Mouse (Mus musculus) hindbrain, embryonic 16.5 days (tissue): ENCODE data around the gene Ssbp3. TPM values are rescaled to one million over a fixed set of nuclear protein-coding genes. Genes with fewer than 3 reads are reported as not detected.

ENCODE experiments used
- ATAC-seq: fragments of 200-750 bp; cut with Nextera tagmentation; 2 replicates; pipeline ENCODE4 v1.8.0; 2017; ENCODE audit warnings: moderate TSS enrichment, moderate library complexity
- H3K27ac ChIP-seq: fragments of 300-500 bp; sonication (generic); 2 replicates; pipeline ENCODE4 v1.5.1; 2014; ENCODE audit warnings: low read depth, mild to moderate bottlenecking, control low read depth, low read length, moderate library complexity
- H3K27me3 ChIP-seq: fragments of 300-500 bp; sonication (generic); replicated peaks from 2 replicates; pipeline ENCODE4 v1.6.1; 2014; ENCODE audit warnings: low read length; ENCODE audit not compliant: control insufficient read depth, insufficient read depth
- H3K36me3 ChIP-seq: fragments of 300-500 bp; sonication (generic); 2 replicates; pipeline ENCODE4 v1.6.1; 2014; ENCODE audit warnings: mild to moderate bottlenecking, low read length, moderate library complexity, mixed read lengths; ENCODE audit not compliant: control insufficient read depth, insufficient read depth
- H3K4me1 ChIP-seq: fragments of 300-500 bp; sonication (generic); 2 replicates; pipeline ENCODE4 v1.6.1; 2014; ENCODE audit warnings: low read depth, low read length; ENCODE audit not compliant: control insufficient read depth, insufficient read depth
- H3K4me2 ChIP-seq: fragments of 300-500 bp; sonication (generic); 2 replicates; pipeline ENCODE4 v1.6.1; 2014; ENCODE audit warnings: mild to moderate bottlenecking, low read length, control low read depth, moderate library complexity
- H3K4me3 ChIP-seq: fragments of 300-500 bp; sonication (generic); 2 replicates; pipeline ENCODE4 v1.5.1; 2014; ENCODE audit warnings: mild to moderate bottlenecking, low read length, control low read depth, moderate library complexity
- H3K9ac ChIP-seq: fragments of 300-500 bp; sonication (generic); 2 replicates; pipeline ENCODE4 v1.6.1; 2014; ENCODE audit warnings: low read depth, mild to moderate bottlenecking, control low read depth, low read length, moderate library complexity
- H3K9me3 ChIP-seq: fragments of 300-500 bp; sonication (generic); 2 replicates; pipeline ENCODE4 v1.6.1; 2014; ENCODE audit warnings: mild to moderate bottlenecking, low read length, moderate library complexity; ENCODE audit not compliant: control insufficient read depth
- WGBS: fragments of 180-500 bp; shearing (Covaris S2); extraction: QIAGEN DNeasy Blood & Tissue Kit; methylation state at CpG from one replicate; pipeline ENCODE4 v1.1.7; 2014; 5-methylcytosine and 5-hydroxymethylcytosine counted together
- polyA plus RNA-seq: library from polyadenylated mRNA; unstranded; fragments of >200 nt; fragmentation: Nextera tagmentation; extraction: Ambion mirVana; gene quantifications from 2 replicates; pipeline ENCODE4 v1.2.1, GENCODE M21; 2015

The Ssbp3 gene
- polyA plus RNA-seq, 1 experiment from 2014 or later: 82.9 TPM

GRCm38 (mm10) chr4:107084858-107085257, 174.4 kb downstream of the Ssbp3 start:
- H3K4me1 ChIP-seq: peaks cover 13% of the 10 kb centered on the region
- no peaks in the 10 kb centered on the region for H3K9me3 ChIP-seq
- H3K4me3 ChIP-seq: no peak overlapping the region
- ATAC-seq: peak; percentile 96
- no peaks in the 10 kb centered on the region for H3K27me3 ChIP-seq
- 0 out of 2 replicates have a peak overlapping the region, but pooled peaks have one; percentile 14 for H3K9ac ChIP-seq
- H3K27ac ChIP-seq: peak overlapping the region; percentile 72
- 4% methylated on average over 6 of the region's 6 CpGs for WGBS
- no peaks in the 10 kb centered on the region for H3K36me3 ChIP-seq
- H3K4me2 ChIP-seq: no peak overlapping the region

- WGBS: 84% methylated on average over 14 of the region's 14 CpGs
- Histone ChIP-seq H3K27ac (no peak overlapping the region), H3K4me3 (no peak overlapping the region), H3K4me1 (peaks cover 8% of the 10 kb centered on the region), H3K9ac (no peak overlapping the region), H3K36me3 (no peaks in the 10 kb centered on the region), H3K4me2 (no peak overlapping the region), H3K9me3 (no peaks in the 10 kb centered on the region), H3K27me3 (no peaks in the 10 kb centered on the region)
- no peak for ATAC-seq
Measured at GRCm38 (mm10) chr4:107091696-107092095, 181.2 kb downstream of the Ssbp3 start.

GRCm38 (mm10) chr4:107094484-107095187, 184.1 kb downstream of the Ssbp3 start:
- Histone ChIP-seq H3K27ac (no peak overlapping the region), H3K4me2 (no peak overlapping the region), H3K4me3 (no peak overlapping the region), H3K4me1 (peaks cover 14% of the 10 kb centered on the region), H3K9me3 (no peaks in the 10 kb centered on the region), H3K9ac (no peak overlapping the region), H3K36me3 (no peaks in the 10 kb centered on the region), H3K27me3 (no peaks in the 10 kb centered on the region)
- no peak for ATAC-seq
- 84% methylated on average over 16 of the region's 16 CpGs for WGBS

GRCm38 (mm10) chr4:107096043-107096442, 185.5 kb downstream of the Ssbp3 start:
- Histone ChIP-seq H3K36me3 (no peaks in the 10 kb centered on the region), H3K9me3 (no peaks in the 10 kb centered on the region), H3K27me3 (no peaks in the 10 kb centered on the region), H3K4me2 (no peak overlapping the region), H3K4me1 (peaks cover 14% of the 10 kb centered on the region), H3K9ac (no peak overlapping the region), H3K4me3 (no peak overlapping the region), H3K27ac (peak overlapping the region; percentile 5; the same call in 1 of the 2 replicates)
- 26% methylated on average over 6 of the region's 6 CpGs for WGBS
- ATAC-seq: no peak

GRCm38 (mm10) chr4:107096841-107097373, 186.4 kb downstream of the Ssbp3 start, which contains the start of gene Cdcp2:
Cdcp2 (plus strand) TSS chr4:107096891.
- Histone ChIP-seq H3K4me2 (no peak within 1 kb of the TSS), H3K27me3 (no peaks in the 10 kb centered on the region), H3K4me3 (no peak within 1 kb of the TSS), H3K36me3 (no peaks in the 10 kb centered on the region), H3K27ac (peak within 1 kb of the TSS; percentile 6; the same call in 1 of the 2 replicates), H3K4me1 (peaks cover 14% of the 10 kb centered on the region), H3K9me3 (no peaks in the 10 kb centered on the region), H3K9ac (peak within 1 kb of the TSS; percentile 30; the same call in 1 of the 2 replicates)
- WGBS: 29% methylated on average over 16 of the region's 16 CpGs
- no peak for ATAC-seq

- peaks cover 14% of the 10 kb centered on the region for H3K4me1 ChIP-seq
- no peak overlapping the region for H3K4me2 ChIP-seq
- no peak overlapping the region for H3K9ac ChIP-seq
- 64% methylated on average over 15 of the region's 15 CpGs for WGBS
- no peaks in the 10 kb centered on the region for H3K27me3 ChIP-seq
- H3K36me3 ChIP-seq: no peaks in the 10 kb centered on the region
- H3K9me3 ChIP-seq: no peaks in the 10 kb centered on the region
- no peak overlapping the region for H3K27ac ChIP-seq
- no peak for ATAC-seq
- no peak overlapping the region for H3K4me3 ChIP-seq
Measured at GRCm38 (mm10) chr4:107097871-107098270, 187.4 kb downstream of the Ssbp3 start.

- Histone ChIP-seq H3K4me3 (no peak overlapping the region), H3K36me3 (no peaks in the 10 kb centered on the region), H3K4me2 (no peak overlapping the region), H3K27ac (no peak overlapping the region), H3K4me1 (peaks cover 14% of the 10 kb centered on the region), H3K9me3 (no peaks in the 10 kb centered on the region), H3K9ac (no peak overlapping the region), H3K27me3 (no peaks in the 10 kb centered on the region)
- no peak for ATAC-seq
- WGBS: 64% methylated on average over 10 of the region's 10 CpGs
Measured at GRCm38 (mm10) chr4:107098375-107098774, 187.9 kb downstream of the Ssbp3 start.

GRCm38 (mm10) chr4:107098791-107099525, 188.5 kb downstream of the Ssbp3 start:
- no peak overlapping the region for H3K4me2 ChIP-seq
- no peak for ATAC-seq
- WGBS: 66% methylated on average over 17 of the region's 17 CpGs

More at GRCm38 (mm10) chr4:107098791-107099525, 188.5 kb downstream of the Ssbp3 start:
- Histone ChIP-seq H3K27ac (no peak overlapping the region), H3K4me3 (no peak overlapping the region), H3K36me3 (no peaks in the 10 kb centered on the region), H3K9ac (no peak overlapping the region), H3K9me3 (no peaks in the 10 kb centered on the region), H3K27me3 (no peaks in the 10 kb centered on the region), H3K4me1 (peaks cover 14% of the 10 kb centered on the region)
